Mouse (Mus musculus) stomach, embryonic 16.5 days (tissue): ENCODE results near the gene Iqsec1. TPM values are rescaled to one million over a fixed set of nuclear protein-coding genes. Genes with fewer than 3 reads are reported as not detected.

Source experiments
- ATAC-seq: fragments of 200-750 bp; cut with Nextera tagmentation; 2 replicates; pipeline ENCODE4 v1.8.0; 2017; ENCODE audit warnings: moderate number of reproducible peaks, moderate TSS enrichment; ENCODE audit not compliant: insufficient read depth, low FRiP score
- H3K27ac ChIP-seq: fragments of 300-500 bp; sonication (generic); 2 replicates; pipeline ENCODE4 v1.5.1; 2014; ENCODE audit warnings: low read length
- H3K27me3 ChIP-seq: fragments of 300-500 bp; sonication (generic); 2 replicates; pipeline ENCODE4 v1.6.1; 2014; ENCODE audit warnings: low read length, control low read depth, mixed read lengths; ENCODE audit not compliant: control insufficient read depth, insufficient read depth
- H3K36me3 ChIP-seq: fragments of 300-500 bp; sonication (generic); 2 replicates; pipeline ENCODE4 v1.6.1; 2014; ENCODE audit warnings: low read length; ENCODE audit not compliant: control insufficient read depth, insufficient read depth
- H3K4me1 ChIP-seq: fragments of 300-500 bp; sonication (generic); 2 replicates; pipeline ENCODE4 v1.6.1; 2014; ENCODE audit warnings: low read length, control low read depth, mixed read lengths; ENCODE audit not compliant: control insufficient read depth, insufficient read depth
- H3K4me2 ChIP-seq: fragments of 300-500 bp; sonication (generic); 2 replicates; pipeline ENCODE4 v1.6.1; 2014; ENCODE audit warnings: low read depth, low read length, mixed read lengths
- H3K4me3 ChIP-seq: fragments of 300-500 bp; sonication (generic); replicated peaks from 2 replicates; pipeline ENCODE4 v1.5.1; 2014; ENCODE audit warnings: mild to moderate bottlenecking, low read length
- H3K9ac ChIP-seq: fragments of 300-500 bp; sonication (generic); 2 replicates; pipeline ENCODE4 v1.6.1; 2014; ENCODE audit warnings: low read length
- H3K9me3 ChIP-seq: fragments of 300-500 bp; sonication (generic); replicated peaks from 2 replicates; pipeline ENCODE4 v1.6.1; 2016; ENCODE audit warnings: low read length, control low read depth; ENCODE audit not compliant: control insufficient read depth
- WGBS: fragments of 180-500 bp; shearing (Covaris S2); extraction: QIAGEN DNeasy Blood & Tissue Kit; methylation state at CpG from one replicate; pipeline ENCODE4 v1.1.7; 2014; 5-methylcytosine and 5-hydroxymethylcytosine counted together
- polyA plus RNA-seq: library from polyadenylated mRNA; unstranded; fragments of >200 nt; fragmentation: Nextera tagmentation; extraction: Ambion mirVana; gene quantifications from 2 replicates; pipeline ENCODE4 v1.2.1, GENCODE M21; 2015

The Iqsec1 gene
- polyA plus RNA-seq, result 7.6 and 8.3 TPM in 2 replicates

- Histone ChIP-seq H3K27ac (peak within 1 kb of the TSS; percentile 70), H3K4me2 (peak within 1 kb of the TSS; percentile 98), H3K9me3 (peaks cover 3% of the 10 kb centered on the region), H3K27me3 (no peaks in the 10 kb centered on the region), H3K4me1 (peaks cover 28% of the 10 kb centered on the region), H3K4me3 (peak within 1 kb of the TSS; percentile 66), H3K9ac (peak within 1 kb of the TSS; percentile 88), H3K36me3 (no peaks in the 10 kb centered on the region)
- WGBS, result under 1% methylated on average over 36 of the region's 39 CpGs
- peak; percentile 96 for ATAC-seq
These were observed at the start of gene Iqsec1 for GRCm38 (mm10) chr6:90988648-90989317. Gene Iqsec1, minus strand, starts transcription at chr6:90988685.

- Histone ChIP-seq H3K36me3 (no peaks in the 10 kb centered on the region), H3K27me3 (no peaks in the 10 kb centered on the region), H3K9ac (no peak overlapping the region), H3K4me2 (no peak overlapping the region), H3K4me1 (0 out of 2 replicates have a peak, but pooled peaks cover 4% of the 10 kb centered on the region), H3K9me3 (no peaks in the 10 kb centered on the region), H3K4me3 (no peak overlapping the region), H3K27ac (no peak overlapping the region)
- 85% methylated on average over 5 of the region's 5 CpGs for WGBS
- no peak for ATAC-seq
These were observed 39.8 kb upstream of the Iqsec1 start for GRCm38 (mm10) chr6:91028256-91028655.

- Histone ChIP-seq H3K4me3 (no peak overlapping the region), H3K9ac (no peak overlapping the region), H3K4me1 (0 out of 2 replicates have a peak, but pooled peaks cover 4% of the 10 kb centered on the region), H3K27me3 (no peaks in the 10 kb centered on the region), H3K36me3 (no peaks in the 10 kb centered on the region), H3K9me3 (no peaks in the 10 kb centered on the region), H3K27ac (no peak overlapping the region), H3K4me2 (no peak overlapping the region)
- ATAC-seq, result no peak
- WGBS, result 77% methylated on average over 7 of the region's 7 CpGs
These were observed 32.3 kb upstream of the Iqsec1 start for GRCm38 (mm10) chr6:91020810-91021209.

GRCm38 (mm10) chr6:91016600-91017230, 28.2 kb upstream of the Iqsec1 start:
- H3K36me3 ChIP-seq, result no peaks in the 10 kb centered on the region
- no peak overlapping the region for H3K9ac ChIP-seq
- H3K4me1 ChIP-seq, result no peaks in the 10 kb centered on the region
- 70% methylated on average over 7 of the region's 7 CpGs for WGBS
- ATAC-seq, result no peak
- no peak overlapping the region for H3K27ac ChIP-seq
- H3K4me2 ChIP-seq, result no peak overlapping the region
- H3K9me3 ChIP-seq, result no peaks in the 10 kb centered on the region
- H3K4me3 ChIP-seq, result no peak overlapping the region
- no peaks in the 10 kb centered on the region for H3K27me3 ChIP-seq

GRCm38 (mm10) chr6:91014198-91014958, 25.9 kb upstream of the Iqsec1 start:
- no peak overlapping the region for H3K4me3 ChIP-seq
- H3K27ac ChIP-seq, result no peak overlapping the region
- no peaks in the 10 kb centered on the region for H3K4me1 ChIP-seq
- ATAC-seq, result no peak; the same call in 1 of the 2 replicates
- WGBS, result 60% methylated on average over 9 of the region's 9 CpGs
- H3K9ac ChIP-seq, result no peak overlapping the region
- H3K27me3 ChIP-seq, result no peaks in the 10 kb centered on the region
- no peak overlapping the region for H3K4me2 ChIP-seq
- H3K9me3 ChIP-seq, result no peaks in the 10 kb centered on the region
- H3K36me3 ChIP-seq, result no peaks in the 10 kb centered on the region

GRCm38 (mm10) chr6:91012458-91012857, 24.0 kb upstream of the Iqsec1 start:
- no peaks in the 10 kb centered on the region for H3K27me3 ChIP-seq
- WGBS, result 51% methylated on average over 3 of the region's 3 CpGs
- no peaks in the 10 kb centered on the region for H3K36me3 ChIP-seq
- ATAC-seq, result no peak
- H3K4me1 ChIP-seq, result no peaks in the 10 kb centered on the region
- H3K4me3 ChIP-seq, result no peak overlapping the region
- H3K4me2 ChIP-seq, result no peak overlapping the region
- no peak overlapping the region for H3K9ac ChIP-seq
- no peak overlapping the region for H3K27ac ChIP-seq
- no peaks in the 10 kb centered on the region for H3K9me3 ChIP-seq

- H3K4me1 ChIP-seq, result no peaks in the 10 kb centered on the region
- no peak overlapping the region for H3K4me2 ChIP-seq
- H3K9ac ChIP-seq, result no peak overlapping the region
- WGBS, result 58% methylated on average over 4 of the region's 4 CpGs
- no peaks in the 10 kb centered on the region for H3K36me3 ChIP-seq
- H3K27me3 ChIP-seq, result no peaks in the 10 kb centered on the region
- H3K9me3 ChIP-seq, result no peaks in the 10 kb centered on the region
- H3K27ac ChIP-seq, result no peak overlapping the region
- no peak overlapping the region for H3K4me3 ChIP-seq
- no peak for ATAC-seq
These were observed 23.1 kb upstream of the Iqsec1 start for GRCm38 (mm10) chr6:91011568-91011967.

GRCm38 (mm10) chr6:91008284-91008830, 19.9 kb upstream of the Iqsec1 start:
- H3K9ac ChIP-seq, result no peak overlapping the region
- no peak overlapping the region for H3K27ac ChIP-seq
- no peak overlapping the region for H3K4me3 ChIP-seq
- ATAC-seq, result no peak
- no peaks in the 10 kb centered on the region for H3K4me1 ChIP-seq
- H3K36me3 ChIP-seq, result no peaks in the 10 kb centered on the region
- H3K9me3 ChIP-seq, result no peaks in the 10 kb centered on the region
- H3K27me3 ChIP-seq, result no peaks in the 10 kb centered on the region
- no peak overlapping the region for H3K4me2 ChIP-seq
- WGBS, result 72% methylated on average over 3 of the region's 3 CpGs

- Histone ChIP-seq H3K4me1 (no peaks in the 10 kb centered on the region), H3K9me3 (no peaks in the 10 kb centered on the region), H3K9ac (no peak overlapping the region), H3K27ac (no peak overlapping the region), H3K4me3 (no peak overlapping the region), H3K27me3 (no peaks in the 10 kb centered on the region), H3K4me2 (no peak overlapping the region), H3K36me3 (no peaks in the 10 kb centered on the region)
- ATAC-seq, result no peak
- 62% methylated on average over 2 of the region's 2 CpGs for WGBS
These were observed 18.7 kb upstream of the Iqsec1 start for GRCm38 (mm10) chr6:91007207-91007606.
